Mouse (Mus musculus) E14TG2a.4 (cell line): ENCODE measurements around the gene Fgd5.

Experiments
- H3K27me3 ChIP-seq: 2 replicates; pipeline ENCODE4 v1.6.1; 2014; ENCODE audit warnings: low read length, control low read depth; ENCODE audit not compliant: insufficient read depth
- H3K36me3 ChIP-seq: 2 replicates; pipeline ENCODE4 v1.6.1; 2014; ENCODE audit warnings: low read length, control low read depth; ENCODE audit not compliant: insufficient read depth
- H3K4me1 ChIP-seq: replicated peaks from 2 replicates; pipeline ENCODE4 v1.6.1; 2014; ENCODE audit warnings: low read depth, low read length, control low read depth
- H3K4me3 ChIP-seq: replicated peaks from 2 replicates; pipeline ENCODE4 v1.5.1; 2014; ENCODE audit warnings: mild to moderate bottlenecking, low read length
- H3K9me3 ChIP-seq: 2 replicates; pipeline ENCODE4 v1.6.1; 2014; ENCODE audit warnings: low read length, control low read depth
- CTCF ChIP-seq: conservative IDR thresholded peaks from 2 replicates; pipeline ENCODE4 v1.5.1; 2014; ENCODE audit warnings: low read length
- NANOG ChIP-seq: IDR thresholded peaks from 2 replicates; pipeline ENCODE4 v1.6.1; 2014; ENCODE audit warnings: borderline replicate concordance, low read length, mixed read lengths
- POU5F1 ChIP-seq: IDR thresholded peaks from 2 replicates; pipeline ENCODE4 v1.6.1; 2014; ENCODE audit warnings: low read length, borderline replicate concordance

Fgd5 gene

DNA sequence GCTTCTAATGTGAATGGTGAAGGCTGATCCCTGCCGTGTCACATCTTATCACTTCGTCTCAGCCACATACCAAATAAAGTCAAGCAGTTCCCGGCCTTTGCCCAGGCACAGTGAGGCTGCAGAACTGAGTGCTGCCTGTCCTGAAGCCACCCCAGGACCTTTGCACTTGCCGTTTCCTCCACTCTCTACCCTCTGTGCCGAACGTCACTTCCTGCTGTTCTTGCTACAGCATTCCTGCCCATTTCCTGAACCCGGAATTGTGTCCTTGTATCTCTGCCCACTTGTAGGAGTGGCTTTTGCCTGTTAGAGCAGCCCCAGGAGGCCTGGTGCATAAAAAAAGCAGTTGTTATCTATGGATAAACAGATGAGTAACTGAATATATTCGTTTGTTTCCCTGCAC, 52.0 kb downstream of the Fgd5 start:
- TF ChIP-seq NANOG (no peak), CTCF (no peak), POU5F1 (no peak)
- Histone ChIP-seq H3K27me3 (no peaks in the 10 kb centered on the region), H3K4me3 (no peak overlapping the region), H3K9me3 (no peaks in the 10 kb centered on the region), H3K36me3 (no peaks in the 10 kb centered on the region), H3K4me1 (peaks cover 39% of the 10 kb centered on the region)

DNA sequence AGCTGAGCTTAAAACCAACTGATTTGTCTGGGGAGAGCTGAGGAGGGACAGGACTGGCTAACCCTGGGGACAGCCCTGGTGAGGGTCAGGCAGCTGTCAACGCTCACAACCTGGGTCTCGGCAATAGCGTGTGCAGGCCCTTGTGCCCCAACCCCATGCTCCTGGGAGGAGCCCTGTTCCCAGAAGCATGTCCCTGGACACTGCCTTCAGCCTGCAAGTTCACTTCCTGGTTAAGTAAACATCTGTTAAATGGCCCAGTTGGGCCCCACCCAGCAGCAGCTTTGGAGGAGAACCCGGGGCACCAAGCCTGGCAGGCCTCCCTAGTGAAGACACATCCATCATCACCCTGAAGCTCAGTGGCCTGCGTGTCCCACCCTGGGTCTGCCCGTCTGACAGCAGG, 56.0 kb downstream of the Fgd5 start:
- Histone ChIP-seq H3K9me3 (no peaks in the 10 kb centered on the region), H3K4me3 (no peak overlapping the region), H3K36me3 (no peaks in the 10 kb centered on the region), H3K27me3 (no peaks in the 10 kb centered on the region), H3K4me1 (peaks cover 15% of the 10 kb centered on the region)
- TF ChIP-seq CTCF (no peak), NANOG (no peak), POU5F1 (no peak)

DNA sequence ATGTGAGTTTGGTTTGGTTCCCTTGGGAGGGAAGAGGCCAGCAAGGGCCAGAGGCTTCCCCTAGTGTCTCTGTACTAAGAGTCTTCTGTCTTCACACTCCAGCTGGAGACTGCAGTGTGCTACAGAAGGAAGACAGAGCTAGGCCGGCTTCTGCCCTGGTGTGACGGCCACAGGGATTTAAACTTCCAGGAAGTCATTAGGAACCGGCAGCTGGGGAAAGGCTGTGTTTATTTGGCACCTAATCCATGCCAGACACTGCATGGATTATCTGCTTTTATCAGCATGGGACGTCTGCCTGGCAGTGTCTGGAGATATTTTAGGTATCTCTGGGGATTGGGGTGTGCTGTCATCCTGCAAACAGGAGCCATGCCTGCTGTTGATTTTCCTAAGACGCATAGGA, 57.7 kb downstream of the Fgd5 start:
- H3K27me3 ChIP-seq, result no peaks in the 10 kb centered on the region
- H3K4me1 ChIP-seq, result peaks cover 15% of the 10 kb centered on the region
- no peaks in the 10 kb centered on the region for H3K9me3 ChIP-seq
- TF ChIP-seq NANOG, result no peak
- TF ChIP-seq CTCF, result no peak
- TF ChIP-seq POU5F1, result no peak
- H3K4me3 ChIP-seq, result no peak overlapping the region
- no peaks in the 10 kb centered on the region for H3K36me3 ChIP-seq

DNA sequence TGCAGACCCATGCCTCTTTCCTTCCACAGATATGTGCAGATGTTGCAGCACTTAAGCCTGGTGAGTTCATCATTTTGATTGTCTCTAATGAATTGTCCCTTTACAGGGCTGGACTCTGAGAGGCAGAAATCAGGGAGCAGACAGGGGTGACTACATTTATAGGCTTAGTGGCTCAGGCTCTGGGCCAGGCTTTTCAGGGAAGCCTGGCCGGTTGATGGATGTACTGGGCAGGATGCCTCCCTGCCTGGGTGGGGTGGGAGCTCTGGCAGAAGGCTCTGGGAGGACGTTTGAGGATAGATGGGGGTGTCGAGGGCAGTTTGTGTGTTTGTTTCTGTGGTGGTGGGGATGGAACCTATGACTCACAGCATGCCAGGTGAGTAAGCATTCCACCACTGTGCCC, 59.5 kb downstream of the Fgd5 start:
- H3K9me3 ChIP-seq, result no peaks in the 10 kb centered on the region
- H3K4me1 ChIP-seq, result peaks cover 15% of the 10 kb centered on the region
- no peaks in the 10 kb centered on the region for H3K36me3 ChIP-seq
- no peak for TF ChIP-seq NANOG
- no peak overlapping the region for H3K4me3 ChIP-seq
- H3K27me3 ChIP-seq, result no peaks in the 10 kb centered on the region

DNA sequence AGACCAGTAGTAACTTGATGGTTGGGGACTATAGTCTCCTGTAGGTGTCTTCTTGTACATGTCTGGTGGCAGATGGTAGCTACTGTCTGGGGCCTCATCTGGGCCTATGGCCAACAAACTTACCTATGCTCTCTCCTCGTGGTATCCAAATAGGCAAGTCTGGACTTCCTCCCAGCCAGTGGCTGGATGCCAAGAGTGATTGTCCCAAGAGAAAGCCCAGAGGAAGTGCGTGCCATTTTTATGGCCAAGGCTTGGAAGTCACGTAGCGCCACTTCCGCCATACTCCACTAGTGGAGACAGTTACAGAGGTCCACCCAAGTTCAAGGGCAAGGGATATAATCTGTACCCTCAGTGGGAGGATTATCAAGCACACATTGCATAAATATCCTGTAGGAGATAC, 62.6 kb downstream of the Fgd5 start:
- no peak for TF ChIP-seq POU5F1
- no peak for TF ChIP-seq CTCF
- TF ChIP-seq NANOG, result no peak
- Histone ChIP-seq H3K9me3 (no peaks in the 10 kb centered on the region), H3K36me3 (no peaks in the 10 kb centered on the region), H3K27me3 (no peaks in the 10 kb centered on the region), H3K4me3 (no peak overlapping the region), H3K4me1 (no peaks in the 10 kb centered on the region)

DNA sequence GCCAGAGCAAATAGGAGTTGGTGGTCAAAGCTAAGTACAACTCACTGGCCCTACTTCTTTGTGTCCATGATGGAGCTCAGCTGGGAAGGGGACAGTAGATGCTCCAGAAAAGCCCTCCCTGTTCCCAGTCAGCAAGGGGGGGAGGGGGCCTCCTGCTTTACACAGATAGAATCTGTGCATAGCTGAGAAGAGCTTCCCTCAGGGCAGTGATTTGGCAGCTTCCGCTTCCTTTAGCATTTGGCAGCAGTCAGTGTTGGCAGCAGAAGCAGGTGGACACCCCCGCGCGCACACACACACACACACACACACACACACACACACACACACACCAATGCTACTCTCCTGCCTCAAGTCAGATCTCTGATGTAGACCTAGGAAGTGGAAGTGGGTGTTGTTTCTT, 63.4 kb downstream of the Fgd5 start:
- H3K27me3 ChIP-seq, result no peaks in the 10 kb centered on the region
- H3K4me1 ChIP-seq, result no peaks in the 10 kb centered on the region
- no peaks in the 10 kb centered on the region for H3K9me3 ChIP-seq
- no peak overlapping the region for H3K4me3 ChIP-seq
- no peaks in the 10 kb centered on the region for H3K36me3 ChIP-seq
- no peak for TF ChIP-seq NANOG
- no peak for TF ChIP-seq POU5F1
- TF ChIP-seq CTCF, result no peak

DNA sequence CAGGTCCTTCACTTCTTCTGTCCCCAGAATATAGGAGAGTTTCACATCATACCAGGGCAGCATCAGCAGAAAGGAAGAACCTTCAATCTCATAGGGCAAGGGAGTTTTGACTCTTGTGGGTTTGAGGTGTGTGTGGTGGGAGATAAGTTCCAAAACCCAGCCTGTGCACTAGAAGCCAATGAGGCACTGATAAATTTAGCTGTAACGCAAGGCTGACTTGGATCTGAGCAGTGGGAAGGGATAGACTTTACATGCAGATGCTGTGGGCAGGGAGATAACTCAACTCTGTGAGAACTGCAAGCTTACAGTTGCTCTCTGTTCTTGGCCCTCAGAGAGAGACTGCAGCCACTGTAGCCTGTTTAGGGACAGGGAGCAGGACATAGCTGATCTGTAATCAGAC, 64.2 kb downstream of the Fgd5 start:
- Histone ChIP-seq H3K36me3 (no peaks in the 10 kb centered on the region), H3K4me3 (no peak overlapping the region), H3K4me1 (no peaks in the 10 kb centered on the region), H3K9me3 (no peaks in the 10 kb centered on the region), H3K27me3 (no peaks in the 10 kb centered on the region)
- TF ChIP-seq POU5F1 (no peak), NANOG (no peak), CTCF (no peak)

DNA sequence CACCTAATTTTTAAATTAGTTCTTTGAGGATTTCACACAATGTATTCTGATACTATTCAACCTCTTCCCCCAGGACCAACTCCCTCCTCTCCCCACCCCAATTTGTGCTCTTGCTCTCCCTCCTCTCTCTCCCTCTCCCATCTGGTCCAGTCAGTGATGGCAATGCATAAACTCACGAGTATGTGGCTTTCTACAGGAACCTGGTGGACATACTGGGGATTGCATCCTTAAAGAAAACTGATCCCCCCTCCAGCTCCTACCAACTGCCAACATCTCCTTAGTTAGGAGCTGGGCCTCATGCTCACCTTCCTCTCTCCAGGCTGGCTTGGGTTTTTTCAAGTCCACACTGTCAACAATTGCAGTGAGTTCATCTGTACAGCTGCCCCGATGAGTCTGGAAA, 79.1 kb downstream of the Fgd5 start:
- Histone ChIP-seq H3K9me3 (peaks cover 3% of the 10 kb centered on the region), H3K36me3 (no peaks in the 10 kb centered on the region), H3K4me1 (no peaks in the 10 kb centered on the region), H3K27me3 (no peaks in the 10 kb centered on the region), H3K4me3 (no peak overlapping the region)
- no peak for TF ChIP-seq POU5F1
- TF ChIP-seq CTCF, result peak; percentile 47
- TF ChIP-seq NANOG, result no peak

DNA sequence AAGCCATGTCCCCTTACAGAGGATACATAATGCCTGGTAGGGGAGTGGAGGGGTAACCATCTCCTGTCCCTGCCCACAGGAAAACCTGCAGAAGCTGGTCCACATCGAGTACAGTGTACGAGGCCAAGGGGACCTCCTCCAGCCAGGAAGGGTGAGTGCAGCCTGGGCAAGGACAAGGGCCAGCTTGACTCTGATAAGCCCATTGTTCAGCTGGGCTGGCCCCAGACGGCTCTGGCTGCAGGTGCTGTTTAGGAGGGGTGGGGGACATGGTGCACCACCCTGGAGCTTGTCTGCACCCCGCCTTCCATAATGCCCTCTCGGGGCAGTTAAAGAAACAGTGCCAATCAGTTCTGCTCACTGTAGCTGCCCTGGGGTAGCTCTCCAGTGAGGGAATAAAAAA, 83.0 kb downstream of the Fgd5 start:
- Histone ChIP-seq H3K9me3 (no peaks in the 10 kb centered on the region), H3K4me1 (no peaks in the 10 kb centered on the region), H3K4me3 (no peak overlapping the region), H3K36me3 (no peaks in the 10 kb centered on the region), H3K27me3 (no peaks in the 10 kb centered on the region)
- TF ChIP-seq POU5F1 (no peak), NANOG (no peak), CTCF (no peak)

DNA sequence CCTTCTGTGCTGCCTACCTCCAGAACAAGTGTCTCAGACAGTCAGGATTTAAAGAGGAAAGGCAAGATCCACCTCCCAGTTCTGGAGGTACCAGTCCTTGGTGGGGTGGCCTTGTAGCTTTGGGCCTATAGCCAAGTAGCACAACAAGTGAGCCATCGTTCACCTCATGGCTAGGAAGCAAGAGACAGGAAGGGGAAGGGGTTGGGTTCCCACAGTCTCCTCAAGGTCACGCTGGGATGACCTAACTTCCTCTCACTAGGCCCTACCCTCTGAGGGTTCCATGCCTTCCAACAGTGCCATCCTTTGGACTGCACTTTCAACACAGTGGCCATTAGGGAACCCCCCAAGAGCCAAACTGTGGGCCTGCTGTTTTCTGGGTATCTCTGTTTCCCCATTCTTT, 84.8 kb downstream of the Fgd5 start:
- Histone ChIP-seq H3K36me3 (no peaks in the 10 kb centered on the region), H3K27me3 (no peaks in the 10 kb centered on the region), H3K4me1 (peaks cover 10% of the 10 kb centered on the region), H3K4me3 (no peak overlapping the region), H3K9me3 (no peaks in the 10 kb centered on the region)
- no peak for TF ChIP-seq POU5F1
- TF ChIP-seq CTCF, result no peak
- TF ChIP-seq NANOG, result no peak
